26 mouse cellular contexts compared by ENCODE assay signal in the genomic region with DNA sequence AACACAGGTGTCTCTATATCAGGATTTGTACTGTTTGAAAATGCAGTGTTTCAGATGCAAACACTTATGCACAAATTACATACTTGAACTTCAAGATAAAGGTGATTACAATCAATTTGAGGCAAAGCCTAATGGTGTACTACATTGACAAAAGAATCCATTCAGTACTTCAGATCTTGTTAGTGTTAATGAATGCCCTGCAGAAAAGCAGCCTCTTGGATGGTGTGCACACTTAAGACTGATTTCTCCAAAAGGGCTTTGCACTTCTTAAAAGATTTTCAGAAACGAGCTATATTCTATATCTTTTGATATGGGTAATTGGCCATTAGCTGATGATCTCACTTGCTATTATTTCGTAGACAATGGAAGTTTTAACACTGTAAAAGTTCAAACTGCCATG.
"Had no signal": no experiment of that assay in that cellular context is flagged by ENCODE, and none has a peak within 500 bp of the region (broad histone marks: within the 10 kb centered on the region; RNA-seq: fewer than 3 reads in every experiment).

No protein-coding gene starts in this region.

- H3K4me1 ChIP-seq: heart, embryonic 10.5 days; heart, embryonic 12.5 days; hindbrain, embryonic 13.5 days; hindbrain, embryonic 15.5 days; kidney, embryonic 15.5 days; limb, embryonic 13.5 days; limb, embryonic 15.5 days; liver, embryonic 12.5 days had no signal

- H3K36me3 ChIP-seq: heart, embryonic 10.5 days; heart, embryonic 12.5 days; hindbrain, embryonic 13.5 days; hindbrain, embryonic 15.5 days; kidney, embryonic 15.5 days; limb, embryonic 13.5 days; limb, embryonic 15.5 days; liver, embryonic 12.5 days had no signal

- H3K27ac ChIP-seq: gastrocnemius, adult 2 months; heart, embryonic 10.5 days; hindbrain, embryonic 13.5 days; hindbrain, embryonic 15.5 days; hindbrain, postnatal 0 days; kidney, embryonic 15.5 days; kidney, postnatal 0 days; limb, embryonic 13.5 days; limb, embryonic 15.5 days; liver, embryonic 12.5 days; liver, embryonic 14.5 days had no signal

- H3K27me3 ChIP-seq: heart, embryonic 12.5 days; hindbrain, embryonic 13.5 days; hindbrain, embryonic 15.5 days; kidney, embryonic 15.5 days; limb, embryonic 13.5 days; limb, embryonic 15.5 days; liver, embryonic 12.5 days had no signal

- ATAC-seq: hindbrain, postnatal 0 days; intestine, embryonic 16.5 days; liver, embryonic 12.5 days had no signal

- H3K9ac ChIP-seq: heart, embryonic 12.5 days; hindbrain, embryonic 13.5 days; hindbrain, embryonic 15.5 days; kidney, embryonic 15.5 days; limb, embryonic 13.5 days; limb, embryonic 15.5 days; liver, embryonic 12.5 days; liver, embryonic 14.5 days had no signal

- H3K4me3 ChIP-seq: gastrocnemius, adult 2 months; heart, embryonic 10.5 days; heart, embryonic 12.5 days; hindbrain, embryonic 13.5 days; hindbrain, embryonic 15.5 days; kidney, embryonic 15.5 days; limb, embryonic 13.5 days; limb, embryonic 15.5 days; liver, embryonic 12.5 days had no signal

- H3K9me3 ChIP-seq: heart, embryonic 10.5 days; heart, embryonic 12.5 days; hindbrain, embryonic 13.5 days; hindbrain, embryonic 15.5 days; kidney, embryonic 15.5 days; limb, embryonic 13.5 days; limb, embryonic 15.5 days; liver, embryonic 12.5 days had no signal

- H3K4me2 ChIP-seq: heart, embryonic 12.5 days; hindbrain, embryonic 13.5 days; hindbrain, embryonic 15.5 days; kidney, embryonic 15.5 days; limb, embryonic 13.5 days; limb, embryonic 15.5 days; liver, embryonic 12.5 days had no signal

- DNase-seq: gastrocnemius, adult 2 months; gastrocnemius, postnatal 10 days; gastrocnemius, postnatal 25 days; heart, adult 18-20 months; heart, postnatal 10 days; heart, postnatal 4 days; kidney, adult 11 months; kidney, adult 2 months; kidney, adult 9 months; kidney, postnatal 14 days; kidney, postnatal 36 days; layer of hippocampus, adult 9-11 months; layer of hippocampus, postnatal 36 days; left cerebral cortex, postnatal 4 days had no signal
